Mouse (Mus musculus): ENCODE measurements around the gene Slc17a3. TPM values are rescaled to one million over a fixed set of nuclear protein-coding genes. Genes with fewer than 3 reads are reported as not detected.

The Slc17a3 gene
- polyA plus RNA-seq (2015; fragmentation: Nextera tagmentation; extraction: Ambion mirVana) = not detected in 2 replicates

DNA sequence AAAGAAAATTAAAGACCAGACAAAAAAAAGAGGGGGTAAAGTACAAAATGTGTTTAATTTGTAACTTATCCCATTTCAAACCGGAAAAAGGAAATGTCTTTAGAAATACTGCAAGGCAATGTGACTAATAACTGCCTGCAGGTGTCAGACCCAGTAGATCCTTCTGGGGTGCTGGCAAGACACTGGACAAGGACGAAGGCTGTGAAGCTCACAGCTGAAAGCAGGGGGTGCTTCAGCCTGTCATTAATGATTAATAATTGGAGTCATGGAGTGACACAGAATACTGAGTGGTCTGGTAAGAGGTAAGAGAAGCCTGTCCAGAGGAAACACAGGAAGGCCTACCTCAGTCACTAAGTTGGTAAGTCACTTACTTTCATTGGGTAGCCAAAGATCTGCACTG, at the start of gene Slc17a3:
TSS of gene Slc17a3 (plus strand) at position 127 of the 400 bp plus-strand sequence.
- no peak for DNase-seq (ENCODE audit: low spot score)

DNA sequence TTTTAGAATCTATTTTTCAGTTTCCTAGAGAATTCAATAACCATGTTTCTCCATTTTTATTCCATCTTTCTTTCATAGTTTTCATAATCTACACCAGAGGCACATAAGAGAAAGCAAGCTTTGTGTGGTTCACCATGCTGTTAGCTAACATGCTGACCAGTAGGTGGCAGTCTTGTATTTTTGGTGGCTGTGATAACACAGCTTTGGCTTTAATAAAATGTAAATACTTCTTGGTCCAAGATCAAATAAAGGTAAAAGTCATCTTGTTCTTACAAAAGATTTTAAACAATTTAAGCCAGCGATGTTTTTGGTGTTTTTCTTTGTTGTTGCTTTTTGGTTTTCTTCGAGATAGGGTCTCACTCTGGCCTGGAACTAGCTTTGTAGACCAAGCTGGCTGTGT, 46.7 kb upstream of the Slc17a3 start:
- DNase-seq (ENCODE audit: low spot score) = peak; percentile 58

DNA sequence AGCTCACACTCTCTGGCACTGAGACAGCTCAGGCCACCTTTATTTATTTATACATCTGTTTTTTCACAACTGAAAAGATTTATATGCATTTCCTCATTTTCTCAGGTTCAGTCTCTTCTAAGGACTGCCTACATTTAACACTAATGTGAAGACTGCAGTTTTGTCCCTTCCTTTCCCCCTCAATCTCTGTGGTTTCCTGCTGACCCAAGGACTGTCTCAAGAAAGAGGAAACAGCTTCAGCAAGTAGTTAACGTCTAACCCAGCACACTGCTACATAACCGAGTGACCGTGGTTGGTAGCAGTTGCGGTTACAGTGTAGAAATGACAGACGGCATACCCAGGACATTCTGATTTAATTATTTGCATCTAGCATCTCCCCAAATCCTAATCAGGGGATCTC, 39.8 kb upstream of the Slc17a3 start:
- DNase-seq (ENCODE audit: low spot score) = no peak

DNA sequence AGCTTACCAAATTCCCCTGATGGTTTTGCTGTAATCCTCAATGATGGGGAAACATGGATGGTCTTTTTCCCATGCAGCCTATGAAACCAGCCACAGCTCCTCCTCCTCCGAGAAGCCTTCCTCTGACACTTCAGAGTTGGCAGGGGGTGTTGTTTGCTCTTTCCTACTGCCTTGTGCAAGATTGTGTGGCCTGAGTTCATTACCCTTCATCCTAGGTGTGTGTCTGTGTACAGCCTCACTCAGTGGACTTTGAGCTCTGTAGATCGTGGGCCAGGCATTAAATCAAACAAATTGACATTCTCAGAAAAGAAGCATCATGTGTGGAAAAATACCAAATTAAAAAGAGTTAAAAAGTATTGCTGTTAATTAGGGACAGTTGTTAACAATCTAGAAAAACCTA, 34.7 kb upstream of the Slc17a3 start:
- DNase-seq (ENCODE audit: low spot score) = no peak

DNA sequence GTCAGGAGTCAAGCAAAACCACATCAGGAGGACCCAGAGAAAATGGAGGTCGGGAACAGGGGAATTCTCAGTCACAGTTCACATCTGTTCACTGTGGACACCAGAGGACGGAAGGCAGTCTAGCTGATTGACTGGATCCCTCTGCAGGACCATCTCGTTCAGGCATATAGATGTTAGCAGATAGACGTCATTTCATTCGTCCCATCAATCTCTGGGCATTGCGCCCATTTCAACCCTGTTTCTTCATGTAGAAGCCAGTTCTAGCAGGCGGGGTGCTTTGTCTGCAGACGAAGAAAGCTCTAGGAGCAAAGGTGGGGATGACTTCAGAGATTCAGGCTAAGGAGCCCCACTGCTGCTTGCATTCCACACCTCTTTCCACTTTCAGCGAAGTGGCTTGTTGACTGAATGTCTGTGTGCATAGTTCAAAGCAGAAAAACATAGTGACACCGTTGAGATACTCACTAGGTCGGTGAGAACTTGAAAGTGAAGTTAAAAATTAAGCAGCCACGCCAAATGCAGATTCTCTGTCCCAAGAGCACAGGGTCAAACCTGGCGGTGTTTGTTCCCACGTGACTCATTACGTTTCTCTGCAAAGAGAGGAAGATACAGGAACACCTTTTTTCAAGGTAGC, 32.7 kb upstream of the Slc17a3 start, which contains the start of gene Slc17a2:
TSS of gene Slc17a2 (plus strand) at position 572 of the 631 bp plus-strand sequence.
- DNase-seq (ENCODE audit: low spot score) = no peak

DNA sequence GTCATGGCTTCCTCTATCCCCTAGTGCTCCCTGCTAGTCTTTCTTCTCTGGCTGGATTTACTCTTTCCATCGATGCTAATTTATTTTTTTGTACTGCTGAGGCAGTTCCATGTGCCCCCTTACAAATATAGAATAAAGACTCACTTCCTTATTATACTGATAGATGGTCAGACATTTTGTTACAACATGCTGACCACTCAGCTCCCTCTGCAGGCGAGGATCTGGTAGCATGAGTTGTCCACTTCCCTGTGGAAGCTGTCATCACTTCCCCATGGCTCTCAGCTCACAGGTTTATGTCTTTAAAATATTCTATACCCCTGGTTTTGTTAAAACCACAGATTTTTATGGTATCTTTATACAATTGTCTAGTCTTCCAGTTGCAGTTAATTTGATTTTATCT, 23.1 kb upstream of the Slc17a3 start:
- DNase-seq (ENCODE audit: low spot score) = no peak

DNA sequence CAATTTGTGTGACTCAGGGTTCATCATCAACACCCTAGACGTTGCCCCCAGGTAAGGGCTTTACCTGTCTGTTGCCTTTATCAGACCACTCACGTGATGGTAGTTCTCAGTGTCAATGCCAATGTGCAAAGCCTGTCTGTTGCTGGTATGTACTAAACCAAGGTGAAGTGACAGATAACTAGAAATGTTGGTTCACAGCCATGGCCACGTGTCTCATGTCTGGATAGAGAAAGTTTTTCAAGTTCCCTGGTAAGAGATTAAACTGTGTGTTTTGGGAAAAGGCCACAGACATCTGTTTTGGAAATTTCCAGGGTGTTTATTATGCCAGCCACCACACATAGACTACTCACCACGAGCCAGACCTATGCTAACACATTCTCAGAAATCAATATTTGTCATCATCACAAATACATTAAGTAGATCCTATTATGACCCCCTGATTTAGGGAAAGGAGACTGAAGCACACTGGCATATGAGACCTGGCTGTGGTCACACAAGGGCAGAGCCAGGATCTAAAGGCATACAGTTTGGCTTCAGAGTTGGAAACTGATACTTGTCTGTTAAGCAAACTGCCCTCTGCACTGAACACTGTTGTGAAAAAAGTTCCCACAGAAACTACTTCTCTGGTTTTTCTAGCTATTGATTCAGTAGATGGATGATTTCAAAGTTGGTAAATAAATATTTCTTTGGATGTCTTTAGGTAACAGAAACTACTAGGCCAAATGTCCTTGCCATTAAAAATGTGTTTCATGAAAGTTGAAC, 18.9 kb upstream of the Slc17a3 start:
- no peak for DNase-seq (ENCODE audit: low spot score)

DNA sequence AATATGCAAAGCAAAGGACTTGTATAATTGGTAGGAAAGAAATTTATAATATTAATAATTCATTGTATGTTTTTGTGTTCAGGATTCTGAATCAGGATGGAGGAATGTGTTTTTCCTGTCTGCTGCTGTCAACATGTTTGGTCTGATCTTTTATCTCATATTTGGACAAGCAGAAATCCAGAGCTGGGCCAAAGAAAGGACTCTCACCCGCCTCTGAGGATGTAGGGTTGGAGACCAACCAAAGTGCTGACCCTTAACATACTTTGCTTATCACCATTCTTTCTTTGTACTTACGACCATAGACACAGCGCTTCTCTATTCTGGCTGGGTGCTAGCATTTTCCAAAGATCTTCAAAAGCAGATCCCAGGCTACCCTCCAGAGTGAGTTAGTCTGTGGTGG, 17.0 kb upstream of the Slc17a3 start:
- no peak for DNase-seq (ENCODE audit: low spot score)

DNA sequence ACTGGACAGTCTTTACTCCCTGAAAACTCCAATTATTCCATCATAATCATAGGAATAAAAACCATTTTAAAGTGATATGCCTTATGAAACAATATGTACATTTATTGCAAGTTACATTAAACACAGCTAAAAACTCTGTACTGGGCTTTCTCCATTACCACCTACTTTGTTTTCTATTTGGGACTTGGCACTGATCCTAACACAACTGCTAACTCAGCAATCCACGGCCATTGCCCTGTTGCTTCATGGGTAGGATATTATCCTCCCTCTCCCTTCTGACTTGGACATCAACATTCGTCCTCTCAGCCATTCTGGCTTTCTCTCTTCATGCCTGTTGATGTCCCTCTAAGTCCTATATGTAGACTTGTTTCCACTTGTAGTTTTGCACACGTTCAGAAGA, 12.6 kb upstream of the Slc17a3 start:
- no peak for DNase-seq (ENCODE audit: low spot score)

DNA sequence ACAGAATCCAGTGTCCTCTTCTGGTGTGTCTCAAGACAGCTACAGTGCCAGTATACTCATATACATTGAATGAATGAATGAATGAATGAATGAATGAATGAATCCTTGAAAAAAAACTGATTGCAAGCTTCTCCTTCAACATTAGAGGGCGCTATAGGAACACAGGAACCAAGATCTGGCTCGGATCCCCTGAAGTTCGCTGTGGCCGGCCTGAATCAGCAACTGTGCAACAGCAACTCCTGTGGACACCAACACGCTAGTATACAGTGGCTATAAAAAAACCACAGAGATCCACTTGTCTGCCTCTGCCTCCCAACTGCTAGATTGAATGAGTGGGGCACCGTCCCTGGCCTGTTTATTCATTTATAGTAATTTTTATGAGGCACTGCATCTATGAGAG, 6.2 kb upstream of the Slc17a3 start:
- peak; percentile 48 for DNase-seq (ENCODE audit: low spot score)

DNA sequence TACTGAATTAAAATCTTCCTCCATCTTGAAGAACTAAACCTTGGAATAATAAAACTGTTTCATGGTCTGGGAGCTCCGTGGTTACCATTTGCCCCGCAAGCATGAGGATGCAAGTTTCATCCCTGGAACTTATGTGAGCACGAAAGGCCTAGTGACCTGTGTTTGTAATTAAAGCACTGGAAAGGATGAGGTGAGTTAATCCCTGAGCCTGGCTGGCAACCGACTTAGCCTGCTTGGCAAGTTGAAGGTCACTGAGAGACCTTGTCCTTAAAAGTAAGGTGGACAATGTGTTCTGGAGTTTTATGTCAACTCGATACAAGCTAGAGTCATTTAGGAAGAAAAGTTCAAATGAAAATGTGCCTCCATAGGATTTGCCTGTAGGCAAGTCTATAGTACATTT, 4.4 kb upstream of the Slc17a3 start:
- DNase-seq (ENCODE audit: low spot score) = no peak

DNA sequence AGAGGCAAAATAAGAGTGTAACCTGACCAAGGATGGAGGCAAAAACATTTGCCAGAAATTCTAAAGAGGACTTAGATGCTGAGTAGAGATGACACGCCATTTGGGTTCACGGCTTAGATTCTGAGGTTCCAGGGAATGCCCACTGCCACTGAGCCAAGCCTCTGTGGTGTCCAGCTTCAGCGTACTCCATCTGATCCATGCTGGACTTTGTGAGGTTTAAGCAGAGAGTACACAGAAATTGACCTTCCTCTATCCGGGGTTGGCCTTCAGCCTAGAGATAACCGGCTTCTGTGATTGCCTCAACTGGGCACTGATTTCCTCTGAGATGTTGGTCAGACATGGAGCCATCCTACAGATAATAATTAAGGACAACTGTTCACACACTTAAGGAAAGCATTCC, 2.6 kb upstream of the Slc17a3 start:
- DNase-seq (ENCODE audit: low spot score) = no peak

DNA sequence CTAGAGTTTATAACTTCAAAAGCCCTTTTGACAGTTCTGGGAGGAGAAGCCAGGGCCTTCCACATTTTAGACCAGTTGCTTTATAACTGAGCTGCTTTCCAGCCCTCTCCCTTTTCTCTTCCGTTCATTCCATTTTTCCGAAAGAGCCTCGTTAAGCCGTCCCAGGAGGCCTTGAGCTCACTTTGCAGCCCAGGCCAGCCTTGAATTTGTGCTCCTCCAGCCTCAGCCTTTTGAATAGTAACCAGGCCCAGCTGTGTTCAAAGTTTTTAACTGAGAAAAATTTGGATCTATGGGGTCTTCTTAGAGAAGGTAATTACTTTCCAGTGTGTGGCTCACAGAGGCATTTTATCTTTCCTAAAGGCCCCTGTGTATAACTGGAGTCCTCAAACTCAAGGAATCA, 6.6 kb downstream of the Slc17a3 start:
- no peak for DNase-seq (ENCODE audit: low spot score)

DNA sequence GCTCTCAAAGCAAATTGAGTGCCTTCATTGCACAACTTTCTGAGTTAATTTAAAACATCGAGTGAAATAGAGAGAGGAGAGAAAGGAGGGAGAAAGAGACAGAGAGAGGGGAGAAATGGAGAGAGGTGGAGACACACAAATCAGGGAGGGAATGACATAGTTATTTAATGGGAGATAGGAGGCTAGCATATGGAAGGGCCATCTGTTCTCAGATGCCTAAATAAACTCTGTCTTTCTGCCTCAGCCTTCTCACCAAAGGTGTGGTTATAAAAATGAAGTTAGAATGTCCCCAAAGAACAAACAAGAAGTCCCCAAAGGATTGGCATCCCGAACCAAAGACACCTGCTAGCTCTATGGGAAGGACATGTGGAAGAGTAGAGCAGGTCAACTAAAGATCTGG, 10.1 kb downstream of the Slc17a3 start:
- no peak for DNase-seq (ENCODE audit: low spot score)

DNA sequence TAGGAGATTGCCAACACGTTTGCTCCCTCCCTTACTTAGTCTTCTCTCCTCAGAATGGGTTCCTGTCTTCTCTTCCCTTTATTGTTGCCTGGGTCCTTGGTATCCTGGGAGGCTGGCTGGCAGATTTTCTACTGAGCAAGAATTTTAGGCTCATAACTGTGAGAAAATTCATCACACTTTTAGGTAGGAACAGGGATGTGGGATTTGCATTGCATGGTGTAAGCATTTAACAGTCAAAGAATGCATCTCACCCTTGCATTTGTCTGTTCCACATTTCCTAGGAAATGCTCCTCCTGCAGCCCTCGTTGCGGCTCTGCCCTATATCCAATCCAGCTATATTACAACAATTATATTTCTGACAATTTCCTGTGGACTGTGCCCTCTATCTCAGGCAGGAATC, 17.2 kb downstream of the Slc17a3 start:
- DNase-seq (ENCODE audit: low spot score) = no peak

DNA sequence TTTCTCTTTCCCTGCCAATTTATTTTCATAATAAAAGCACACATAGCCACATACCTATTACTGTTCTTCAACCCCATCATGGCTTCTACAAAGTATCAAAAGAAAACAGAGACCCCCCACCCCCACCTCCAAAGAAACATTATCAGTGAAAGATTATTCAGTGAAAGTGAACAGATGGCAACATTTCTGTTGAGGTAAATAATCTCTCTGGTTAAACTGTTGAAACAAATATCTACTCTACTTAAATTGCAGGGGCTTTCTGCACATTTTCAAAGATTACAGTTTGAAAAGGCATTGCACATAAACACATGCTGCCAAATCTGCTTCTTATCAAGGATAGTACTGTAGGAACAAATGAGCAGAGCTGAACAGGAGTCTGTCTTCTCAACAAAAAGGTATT, 22.6 kb downstream of the Slc17a3 start:
- DNase-seq (ENCODE audit: low spot score) = no peak

DNA sequence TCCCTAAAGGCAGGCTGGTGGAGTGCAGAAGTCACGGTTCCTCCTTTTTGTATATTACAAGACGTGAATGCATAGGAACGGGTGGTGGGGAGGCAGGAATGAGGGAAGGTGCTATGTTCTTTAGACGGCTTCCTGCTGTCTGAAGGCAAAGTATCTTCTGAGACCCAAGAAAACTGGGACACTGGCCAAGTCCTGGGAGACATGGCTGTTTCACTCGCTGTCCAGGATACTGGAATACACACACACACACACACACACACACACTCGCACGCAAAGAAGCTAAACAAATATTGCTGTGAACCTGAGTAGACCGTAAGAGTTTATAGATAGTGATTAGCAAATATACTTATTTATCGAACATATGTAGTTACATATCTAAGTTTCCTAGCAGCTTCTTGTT, 25.5 kb downstream of the Slc17a3 start:
- no peak for DNase-seq (ENCODE audit: low spot score)

DNA sequence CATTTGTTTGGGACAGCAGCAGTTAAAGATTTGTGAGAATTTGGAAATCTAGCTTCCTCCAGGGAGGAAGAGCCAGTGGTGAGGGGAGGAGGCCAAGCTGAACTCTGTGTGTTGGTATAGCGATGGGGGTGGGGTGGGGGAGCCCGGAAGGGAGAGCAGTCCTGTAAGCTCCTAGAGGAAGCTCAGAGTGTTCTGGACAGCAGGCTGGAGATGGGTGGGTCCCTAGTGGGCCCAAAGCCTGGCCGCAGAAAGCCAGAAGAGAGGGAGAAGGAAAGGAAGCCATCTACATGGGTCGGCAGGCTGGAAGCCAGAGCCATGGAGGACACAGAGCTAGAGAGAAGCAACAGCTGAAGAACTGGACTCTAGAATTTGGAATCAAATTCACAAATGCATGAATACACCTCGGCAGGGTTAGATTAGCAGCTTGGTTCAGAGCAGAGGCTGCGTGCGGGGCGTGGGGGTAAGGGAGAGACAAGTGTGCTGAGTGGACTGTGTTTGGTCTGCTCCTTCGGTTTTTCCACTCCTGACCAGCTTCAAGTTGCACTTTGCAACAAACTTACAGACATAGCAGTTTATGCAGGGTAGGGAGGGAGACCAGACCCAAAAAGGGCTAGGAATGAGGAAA, 27.0 kb downstream of the Slc17a3 start:
- DNase-seq (ENCODE audit: low spot score) = no peak

DNA sequence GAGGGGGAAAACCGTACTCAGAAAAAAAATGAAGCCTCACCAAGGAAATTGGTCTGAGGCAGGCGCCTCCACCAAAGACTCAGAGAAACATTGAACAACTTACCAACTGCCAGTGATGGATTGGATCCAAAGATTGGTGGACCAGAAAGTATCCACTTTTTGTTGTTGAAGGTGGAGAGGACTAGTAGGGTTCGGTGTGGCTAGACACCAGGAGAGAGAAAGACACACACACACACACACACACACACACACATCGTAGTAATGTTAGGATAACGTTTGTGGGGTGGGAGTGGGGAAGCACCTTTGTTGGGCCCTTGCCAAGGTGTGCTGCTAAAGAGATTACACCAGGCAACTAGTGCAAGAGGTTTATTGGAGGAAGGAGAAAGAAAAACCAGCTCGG, 27.8 kb downstream of the Slc17a3 start:
- DNase-seq (ENCODE audit: low spot score) = no peak

DNA sequence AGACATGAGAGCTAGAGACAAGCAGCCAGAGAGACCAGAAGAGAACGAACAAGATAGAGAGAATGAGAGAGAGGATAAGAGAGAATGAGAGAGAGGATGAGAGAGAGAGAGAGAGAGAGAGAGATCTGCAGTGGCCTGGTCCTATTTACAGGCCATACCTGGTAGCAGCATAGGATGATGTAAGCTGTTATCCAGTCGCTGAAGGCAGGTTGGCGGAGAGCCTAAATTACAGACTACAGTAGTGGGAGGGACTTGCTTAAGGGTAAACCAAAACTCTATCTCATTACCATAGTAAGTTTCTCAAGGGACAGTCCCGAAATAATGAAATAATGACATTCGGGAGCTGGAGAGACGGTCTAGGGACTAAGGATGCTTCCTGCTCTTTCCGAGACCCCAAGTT, 28.2 kb downstream of the Slc17a3 start, which contains the start of gene Slc17a1:
TSS of gene Slc17a1 (plus strand) at position 346 of the 400 bp plus-strand sequence.
- no peak for DNase-seq (ENCODE audit: low spot score)

DNA sequence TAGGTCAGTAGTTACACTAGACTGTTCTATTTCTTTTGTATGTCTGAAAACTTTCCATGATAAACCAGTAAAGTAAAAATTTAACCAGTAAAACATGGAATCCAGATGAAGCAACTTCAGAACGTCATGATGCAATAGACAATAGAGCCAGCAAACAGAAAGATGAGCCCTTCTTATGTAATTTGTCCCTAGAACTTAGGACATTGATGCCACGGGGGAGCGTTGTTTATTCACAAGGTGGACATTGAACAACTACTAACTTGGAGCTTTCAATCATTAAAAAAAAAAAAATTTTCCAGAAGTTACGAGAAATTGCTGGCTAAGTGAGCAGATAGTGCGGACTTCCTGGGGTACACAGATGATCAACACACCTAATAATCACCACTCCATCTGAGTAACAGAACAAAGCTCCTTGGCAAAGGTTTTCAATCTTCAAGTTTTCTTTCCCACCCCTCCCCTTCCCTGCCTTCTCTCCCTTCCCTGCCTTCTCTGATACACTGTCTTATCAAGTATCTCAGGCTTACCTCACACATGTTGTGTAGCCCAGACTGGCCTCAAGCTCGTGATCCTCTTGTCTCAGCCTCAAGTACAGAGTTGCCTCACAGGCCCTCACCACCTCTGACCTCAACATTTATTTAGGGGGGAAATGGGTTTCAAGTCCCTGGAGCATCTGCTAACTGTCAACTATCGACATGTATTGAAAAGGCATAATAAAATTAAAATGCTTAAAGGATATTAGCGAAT, 29.7 kb downstream of the Slc17a3 start:
- no peak for DNase-seq (ENCODE audit: low spot score)

DNA sequence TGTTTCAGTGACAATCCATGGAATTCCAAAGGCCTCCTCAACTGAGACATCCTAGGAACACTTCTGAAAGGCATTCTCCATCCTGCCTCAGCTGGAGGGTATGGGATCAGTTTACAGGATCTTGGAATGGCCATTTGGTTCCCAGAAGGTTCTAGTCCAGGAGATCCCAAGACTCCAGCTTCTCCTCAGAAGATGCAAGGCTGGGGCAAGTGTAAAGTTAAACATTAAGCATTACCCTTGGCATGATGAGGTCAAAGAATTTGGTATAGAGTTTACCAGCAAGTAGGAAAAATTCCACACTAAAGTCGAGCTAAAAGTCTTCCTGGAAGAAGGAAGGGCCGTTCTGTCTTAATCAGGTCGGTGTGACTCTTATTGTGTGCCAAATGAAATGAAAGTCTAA, 30.8 kb downstream of the Slc17a3 start:
- no peak for DNase-seq (ENCODE audit: low spot score)
